Comparison of ENCODE assay signal across 25 mouse cellular contexts in the genomic region with DNA sequence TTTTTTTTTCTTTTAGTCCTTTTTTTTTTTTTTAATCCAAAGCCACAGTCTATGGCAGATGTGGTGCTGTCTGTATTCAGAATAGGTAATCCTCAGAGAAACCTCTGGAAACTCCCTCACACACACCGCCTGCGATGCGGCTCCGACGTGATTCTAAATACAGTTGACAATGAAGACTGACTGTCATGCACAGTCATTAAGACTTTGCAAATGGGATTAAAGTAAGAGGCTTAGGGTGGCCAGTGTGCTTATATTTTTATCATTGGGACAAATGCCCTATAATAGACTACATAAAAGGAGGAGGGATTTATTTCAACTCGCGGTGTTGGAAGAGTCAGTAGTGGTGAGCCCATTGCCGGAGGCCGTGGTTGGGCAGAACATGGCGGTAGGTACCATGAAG.
DNase-seq lines count a peak whose midpoint lies in the region; ATAC-seq and TF ChIP-seq lines count a peak whose summit lies in the region.
"Had no signal": no experiment of that assay in that cellular context is flagged by ENCODE, and none has a peak within 500 bp of the region (broad histone marks: within the 10 kb centered on the region; RNA-seq: fewer than 3 reads in every experiment).

No protein-coding gene starts in this region.

- H3K27me3 ChIP-seq in midbrain, embryonic 14.5 days (ENCODE audit: control insufficient read depth, insufficient read depth, low read length) = no peaks in the 10 kb centered on the region
- H3K27me3 ChIP-seq in midbrain, postnatal 0 days (ENCODE audit: insufficient read depth, low read length) = no peaks in the 10 kb centered on the region
- no peaks in the 10 kb centered on the region for H3K27me3 ChIP-seq in CH12.LX (replicated peaks)
- H3K27me3 ChIP-seq: embryonic facial prominence, embryonic 13.5 days; embryonic facial prominence, embryonic 15.5 days; forebrain, embryonic 12.5 days; Patski had no signal

- H3K4me1 ChIP-seq in midbrain, embryonic 14.5 days (ENCODE audit: control insufficient read depth, insufficient read depth, low read length) = no peaks in the 10 kb centered on the region
- H3K4me1 ChIP-seq in midbrain, postnatal 0 days (ENCODE audit: insufficient read depth, low read length) = no peaks in the 10 kb centered on the region
- peaks cover 14 to 30% of the 10 kb centered on the region in 2 experiments for H3K4me1 ChIP-seq in CH12.LX (ENCODE audit: control insufficient read depth in 1 of 2, insufficient read depth in 2 of 2)
- H3K4me1 ChIP-seq: embryonic facial prominence, embryonic 15.5 days had no signal

- no peak overlapping the region for H3K4me2 ChIP-seq in midbrain, embryonic 14.5 days (ENCODE audit: low read length)
- H3K4me2 ChIP-seq in midbrain, postnatal 0 days (ENCODE audit: low read depth, low read length, poor library complexity, severe bottlenecking) = no peak overlapping the region
- no peak overlapping the region for H3K4me2 ChIP-seq in CH12.LX (ENCODE audit: insufficient read depth, low read depth, poor library complexity, severe bottlenecking)
- H3K4me2 ChIP-seq: embryonic facial prominence, embryonic 13.5 days; embryonic facial prominence, embryonic 15.5 days; forebrain, embryonic 12.5 days had no signal

- peak; percentile 56 for DNase-seq in heart, adult 11 months
- no peak for DNase-seq in heart, adult 8-10 months (ENCODE audit: low spot score)
- peak; percentile 32 for DNase-seq in midbrain, embryonic 14.5 days
- no peak for DNase-seq in midbrain, postnatal 0 days (ENCODE audit: low spot score)
- no peak for DNase-seq in CH12.LX (ENCODE audit: extremely low read depth)
- DNase-seq in retina, postnatal 1 day = peak; percentile 78
- DNase-seq in embryo, embryonic 9.5 days (ENCODE audit: extremely low spot score) = no peak
- DNase-seq in lung, postnatal 10 days = no peak
- DNase-seq: adrenal gland, adult 8-10 months; adrenal gland, postnatal 36 days; cerebellum, adult 11-12 months; cerebellum, adult 2 months; cerebellum, adult 9-10 months; cerebellum, postnatal 10 days; cerebellum, postnatal 25 days had no signal

- no peaks in the 10 kb centered on the region for H3K79me2 ChIP-seq in CH12.LX (replicated peaks; ENCODE audit: control insufficient read depth, extremely low read depth, insufficient read depth, poor library complexity, severe bottlenecking)

- no peak overlapping the region for H3K4me3 ChIP-seq in midbrain, embryonic 14.5 days (replicated peaks; ENCODE audit: low read depth, low read length)
- no peak overlapping the region for H3K4me3 ChIP-seq in midbrain, postnatal 0 days (ENCODE audit: low read depth, low read length)
- H3K4me3 ChIP-seq in CH12.LX (replicated peaks in 1 of 3; ENCODE audit: low read depth in 2 of 3, low read length in 2 of 3, poor library complexity in 1 of 3) = no peak overlapping the region
- H3K4me3 ChIP-seq: embryonic facial prominence, embryonic 13.5 days; embryonic facial prominence, embryonic 15.5 days; erythroblast, embryonic 14.5 days; forebrain, embryonic 10.5 days; forebrain, embryonic 12.5 days had no signal

- TF ChIP-seq EP300 in CH12.LX (IDR thresholded peaks at IDR 0.05; ENCODE audit: low read length) = peak; percentile 27; the same call in 1 of the 2 replicates

- no peak for ATAC-seq in midbrain, embryonic 14.5 days (ENCODE audit: low FRiP score, low TSS enrichment)
- ATAC-seq in midbrain, postnatal 0 days (ENCODE audit: low FRiP score) = no peak
- ATAC-seq: activated CD4-positive, CD25-positive, alpha-beta regulatory T cell, adult 4 months; forebrain, embryonic 14.5 days; forebrain, embryonic 16.5 days; Patski had no signal

- H3K36me3 ChIP-seq in midbrain, embryonic 14.5 days (ENCODE audit: control insufficient read depth, insufficient read depth, low read length) = no peaks in the 10 kb centered on the region
- no peaks in the 10 kb centered on the region for H3K36me3 ChIP-seq in midbrain, postnatal 0 days (ENCODE audit: insufficient read depth, low read length)
- H3K36me3 ChIP-seq in CH12.LX (replicated peaks in 1 of 2; ENCODE audit: control insufficient read depth in 1 of 2, insufficient read depth in 1 of 2, low read length in 1 of 2) = no peaks in the 10 kb centered on the region
- H3K36me3 ChIP-seq: embryonic facial prominence, embryonic 13.5 days; embryonic facial prominence, embryonic 15.5 days; forebrain, embryonic 10.5 days; forebrain, embryonic 12.5 days; G1E had no signal

- no peak overlapping the region for H3K27ac ChIP-seq in midbrain, embryonic 14.5 days (replicated peaks; ENCODE audit: low read depth, low read length)
- no peak overlapping the region for H3K27ac ChIP-seq in midbrain, postnatal 0 days (ENCODE audit: low read depth, low read length)
- no peak overlapping the region for H3K27ac ChIP-seq in CH12.LX (ENCODE audit: insufficient read depth, low read depth)
- H3K27ac ChIP-seq: embryonic facial prominence, embryonic 13.5 days; embryonic facial prominence, embryonic 15.5 days; forebrain, embryonic 10.5 days; forebrain, embryonic 12.5 days had no signal

- no peak for TF ChIP-seq RAD21 in CH12.LX (IDR thresholded peaks at IDR 0.05; ENCODE audit: low read depth, low read length)

- TF ChIP-seq POLR2A in CH12.LX (IDR thresholded peaks at IDR 0.05; ENCODE audit: low read depth, low read length) = no peak

- H3K9ac ChIP-seq in midbrain, embryonic 14.5 days (replicated peaks; ENCODE audit: low read length) = no peak overlapping the region
- H3K9ac ChIP-seq in midbrain, postnatal 0 days (replicated peaks; ENCODE audit: low read length, poor library complexity, severe bottlenecking) = no peak overlapping the region
- H3K9ac ChIP-seq in CH12.LX (ENCODE audit: insufficient read depth, low read depth) = no peak overlapping the region
- H3K9ac ChIP-seq: embryonic facial prominence, embryonic 13.5 days; embryonic facial prominence, embryonic 15.5 days; forebrain, embryonic 12.5 days had no signal

- H3K9me3 ChIP-seq in midbrain, embryonic 14.5 days (ENCODE audit: control insufficient read depth, low read length) = no peaks in the 10 kb centered on the region
- no peaks in the 10 kb centered on the region for H3K9me3 ChIP-seq in midbrain, postnatal 0 days (ENCODE audit: low read length)
- peaks cover 6% of the 10 kb centered on the region for H3K9me3 ChIP-seq in CH12.LX (replicated peaks; ENCODE audit: low read length)
- H3K9me3 ChIP-seq: embryonic facial prominence, embryonic 13.5 days; embryonic facial prominence, embryonic 15.5 days; forebrain, embryonic 12.5 days had no signal

- TF ChIP-seq CTCF in midbrain, postnatal 0 days (IDR thresholded peaks at IDR 0.05) = no peak
- no peak for TF ChIP-seq CTCF in CH12.LX (conservative IDR thresholded peaks at IDR 0.05 in 1 of 2, IDR thresholded peaks at IDR 0.05 in 1 of 2; ENCODE audit: low read depth in 2 of 2, low read length in 2 of 2)

- dilution Hi-C loops in CH12.LX (cut with MboI; ENCODE audit: extremely low pct_ligation_motif_present, extremely low pct_unique_long_range_greater_than_20kb, low sequenced_read_pairs) = no loop called here

- WGBS in midbrain, embryonic 14.5 days = 41% methylated on average over 10 of the region's 10 CpGs
- 40% methylated on average over 10 of the region's 10 CpGs for WGBS in midbrain, postnatal 0 days

- in situ Hi-C loops in CH12.LX (cut with MboI; ENCODE audit: low pct_ligation_motif_present, low pct_unique_long_range_greater_than_20kb, low sequenced_read_pairs) = no loop called here

TF ChIP-seq in CH12.LX, 34 proteins besides CTCF, POLR2A, EP300 and RAD21:
- TF ChIP-seq ELF1 (IDR thresholded peaks at IDR 0.05; ENCODE audit: low read depth, low read length) (no peak), CHD2 (IDR thresholded peaks at IDR 0.05; ENCODE audit: low read length) (no peak), ZNF384 (IDR thresholded peaks at IDR 0.05; ENCODE audit: low read depth, low read length) (peak; percentile 72), GABPA (IDR thresholded peaks at IDR 0.05; ENCODE audit: insufficient replicate concordance, low read depth, low read length) (no peak)

Comparison
In these comparisons a context has a peak if more than half of its experiments do, and no peak if none do; other contexts are left out.
1. DNase-seq: peak in heart, adult 11 months (single experiment), midbrain, embryonic 14.5 days (single experiment) and retina, postnatal 1 day (single experiment); none in heart, adult 8-10 months (single experiment), midbrain, postnatal 0 days (single experiment), CH12.LX (single experiment), embryo, embryonic 9.5 days (single experiment) and lung, postnatal 10 days (single experiment).